Mouse (Mus musculus) CH12.LX (cell line): ENCODE measurements around the gene Zmynd11. TPM values are rescaled to one million over a fixed set of nuclear protein-coding genes. Genes with fewer than 3 reads are reported as not detected.

Source experiments
- DNase-seq: peaks from one replicate; pipeline ENCODE4 v3.0.0-alpha.2; 2013; ENCODE audit errors: extremely low read depth
- H3K27ac ChIP-seq: 2 replicates; pipeline ENCODE4 v1.5.1; 2012; ENCODE audit warnings: low read depth, mild to moderate bottlenecking, control low read depth, moderate library complexity; ENCODE audit not compliant: insufficient read depth
- H3K27me3 ChIP-seq: replicated peaks from 2 replicates; pipeline ENCODE3; 2012; ENCODE audit warnings: inconsistent platforms
- H3K36me3 ChIP-seq, 2 experiments: replicated peaks in 1 of 2; 2 replicates each; pipeline versions ENCODE3 to v1.6.1; 2012; ENCODE audit warnings: inconsistent platforms in 1 of 2, low read length in 1 of 2, mild to moderate bottlenecking in 1 of 2, mixed read lengths in 1 of 2, moderate library complexity in 1 of 2; ENCODE audit not compliant: control insufficient read depth in 1 of 2, insufficient read depth in 1 of 2
- H3K4me1 ChIP-seq, 2 experiments: 2 replicates each; pipeline ENCODE4 v1.6.1; 2012; ENCODE audit warnings: inconsistent platforms in 1 of 2, moderate library complexity in 1 of 2; ENCODE audit not compliant: insufficient read depth in 2 of 2, control insufficient read depth in 1 of 2
- H3K4me2 ChIP-seq: 2 replicates; pipeline ENCODE4 v1.6.1; 2012; ENCODE audit warnings: low read depth, mild to moderate bottlenecking, control low read depth; ENCODE audit not compliant: poor library complexity, insufficient read depth, severe bottlenecking
- H3K4me3 ChIP-seq, 3 experiments: fragments of 150-350 bp in 1 of 3; sonication (generic) in 1 of 3; replicated peaks in 1 of 3; 2 replicates each; pipeline versions ENCODE3 to v1.5.1; 2011 to 2012; ENCODE audit warnings: low read depth in 2 of 3, low read length in 2 of 3, mild to moderate bottlenecking in 2 of 3, moderate library complexity in 2 of 3, control low read depth in 1 of 3, improper control_type of control experiment in 1 of 3, inconsistent platforms in 1 of 3, mixed read lengths in 1 of 3; ENCODE audit not compliant: poor library complexity in 1 of 3
- H3K79me2 ChIP-seq: replicated peaks from 2 replicates; pipeline ENCODE4 v1.6.1; 2012; ENCODE audit warnings: mild to moderate bottlenecking, moderate library complexity; ENCODE audit not compliant: control insufficient read depth, poor library complexity, insufficient read depth, severe bottlenecking; ENCODE audit errors: extremely low read depth
- H3K9ac ChIP-seq: 2 replicates; pipeline ENCODE4 v1.6.1; 2012; ENCODE audit warnings: low read depth, mild to moderate bottlenecking, control low read depth, moderate library complexity; ENCODE audit not compliant: insufficient read depth
- H3K9me3 ChIP-seq: replicated peaks from 2 replicates; pipeline ENCODE3; 2012; ENCODE audit warnings: low read length, inconsistent platforms, mixed read lengths
- CHD2 ChIP-seq: IDR thresholded peaks from 2 replicates; pipeline ENCODE4 v1.6.1; 2011; ENCODE audit warnings: low read length, improper control_type of control experiment
- CTCF ChIP-seq, 2 experiments: IDR thresholded peaks in 1 of 2; conservative IDR thresholded peaks in 1 of 2; 2 replicates each; pipeline ENCODE4 v1.5.1; 2011 to 2012; ENCODE audit warnings: low read depth in 2 of 2, low read length in 2 of 2, improper control_type of control experiment in 1 of 2, inconsistent platforms in 1 of 2, mild to moderate bottlenecking in 1 of 2, moderate library complexity in 1 of 2
- E2F4 ChIP-seq: IDR thresholded peaks from 2 replicates; pipeline ENCODE4 v1.6.1; 2011; ENCODE audit warnings: low read depth, low read length, improper control_type of control experiment; ENCODE audit not compliant: insufficient replicate concordance
- JUN ChIP-seq: IDR thresholded peaks from 2 replicates; pipeline ENCODE4 v1.6.1; 2011; ENCODE audit warnings: low read depth, mild to moderate bottlenecking, low read length, improper control_type of control experiment, moderate library complexity; ENCODE audit not compliant: insufficient read depth
- KAT2A ChIP-seq: IDR thresholded peaks from 2 replicates; pipeline ENCODE4 v1.6.1; 2012; ENCODE audit warnings: low read length, improper control_type of control experiment, inconsistent platforms; ENCODE audit not compliant: insufficient replicate concordance
- POLR2A ChIP-seq: IDR thresholded peaks from 2 replicates; pipeline ENCODE4 v1.6.1; 2011; ENCODE audit warnings: low read depth, mild to moderate bottlenecking, improper control_type of control experiment, low read length
- POLR2AphosphoS2 ChIP-seq: IDR thresholded peaks from 2 replicates; pipeline ENCODE4 v1.6.1; 2011; ENCODE audit warnings: low read depth, low read length, improper control_type of control experiment
- TBP ChIP-seq: conservative IDR thresholded peaks from 2 replicates; pipeline ENCODE4 v1.6.1; 2011; ENCODE audit warnings: low read depth, low read length, improper control_type of control experiment
- TCF12 ChIP-seq: IDR thresholded peaks from 2 replicates; pipeline ENCODE4 v1.6.1; 2014; ENCODE audit warnings: low read depth, mild to moderate bottlenecking, inconsistent platforms, low read length, improper control_type of control experiment
- UBTF ChIP-seq: IDR thresholded peaks from 2 replicates; pipeline ENCODE4 v1.6.1; 2012; ENCODE audit warnings: low read depth, mild to moderate bottlenecking, inconsistent platforms, low read length, improper control_type of control experiment, moderate library complexity
- USF1 ChIP-seq: IDR thresholded peaks from 2 replicates; pipeline ENCODE4 v1.6.1; 2014; ENCODE audit warnings: low read depth, mild to moderate bottlenecking, inconsistent platforms, low read length, improper control_type of control experiment
- ZMIZ1 ChIP-seq: IDR thresholded peaks from 2 replicates; pipeline ENCODE4 v1.6.1; 2012; ENCODE audit warnings: low read depth, mild to moderate bottlenecking, inconsistent platforms, low read length, improper control_type of control experiment
- dilution Hi-C: fragments of 300-500 bp; cut with MboI; formaldehyde crosslinking; loops from 2 replicates; pipeline ENCODE4 v1.14.3; 2020; ENCODE audit warnings: low sequenced_read_pairs; ENCODE audit not compliant: extremely low pct_unique_long_range_greater_than_20kb, extremely low pct_ligation_motif_present
- in situ Hi-C: fragments of 300-500 bp; cut with MboI; formaldehyde crosslinking; loops from 3 replicates; pipeline ENCODE4 v1.14.3; 2019; ENCODE audit warnings: low sequenced_read_pairs, low pct_ligation_motif_present, low pct_unique_long_range_greater_than_20kb, mixed read lengths
- polyA plus RNA-seq: library from polyadenylated mRNA; unstranded; fragments of >175 nt; gene quantifications from 2 replicates; pipeline ENCODE4 v1.2.1, GENCODE M21; 2012; ENCODE audit warnings: low read depth; ENCODE audit not compliant: insufficient read length
- total RNA-seq, 2 experiments: library from RNA; depleted of rRNA; stranded (reverse); fragments of 300-350 nt in 1 of 2; fragments of >200 nt in 1 of 2; gene quantifications; 2 replicates each; pipeline ENCODE4 v1.2.3; 2012 to 2014

Zmynd11 gene
- total and polyA plus RNA-seq, 3 experiments: 18.1 to 32.2 (median 20.4) TPM

GRCm38 (mm10) chr13:9650580-9650979 lies 114.5 kb downstream of the Zmynd11 start:
- Histone ChIP-seq H3K9me3 (no peaks in the 10 kb centered on the region), H3K4me3 (no peak overlapping the region), H3K79me2 (no peaks in the 10 kb centered on the region)
- in situ Hi-C loops: no loop called here
- TF ChIP-seq KAT2A (no peak), USF1 (no peak)
- TF ChIP-seq, all 38 proteins: peak for 0
- H3K36me3 ChIP-seq: no peaks in the 10 kb centered on the region
- H3K27me3 ChIP-seq: no peaks in the 10 kb centered on the region
- DNase-seq: no peak
- H3K4me1 ChIP-seq: no peaks in the 10 kb centered on the region
- dilution Hi-C loops: no loop called here
- no peak overlapping the region for H3K27ac ChIP-seq
- H3K9ac ChIP-seq: no peak overlapping the region
- H3K4me2 ChIP-seq: no peak overlapping the region

- dilution Hi-C loops: no loop called here
- Histone ChIP-seq H3K27ac (no peak overlapping the region), H3K79me2 (no peaks in the 10 kb centered on the region), H3K36me3 (no peaks in the 10 kb centered on the region), H3K9me3 (no peaks in the 10 kb centered on the region), H3K4me3 (no peak overlapping the region), H3K4me1 (no peaks in the 10 kb centered on the region), H3K27me3 (no peaks in the 10 kb centered on the region), H3K4me2 (no peak overlapping the region), H3K9ac (no peak overlapping the region)
- in situ Hi-C loops: no loop called here
- DNase-seq: no peak
- TF ChIP-seq TCF12 (no peak), POLR2A (no peak), TBP (no peak)
These were observed 115.2 kb downstream of the Zmynd11 start for GRCm38 (mm10) chr13:9649894-9650293.

- no peaks in the 10 kb centered on the region for H3K4me1 ChIP-seq
- H3K4me2 ChIP-seq: no peak overlapping the region
- H3K27ac ChIP-seq: no peak overlapping the region
- H3K27me3 ChIP-seq: no peaks in the 10 kb centered on the region
- in situ Hi-C loops: no loop called here
- H3K79me2 ChIP-seq: no peaks in the 10 kb centered on the region
- no peak overlapping the region for H3K4me3 ChIP-seq
- dilution Hi-C loops: no loop called here
- H3K36me3 ChIP-seq: no peaks in the 10 kb centered on the region
- DNase-seq: no peak
- TF ChIP-seq JUN: no peak
- TF ChIP-seq CHD2: no peak
- TF ChIP-seq E2F4: no peak
- TF ChIP-seq ZMIZ1: no peak
- no peak for TF ChIP-seq UBTF
- no peak for TF ChIP-seq CTCF (conservative IDR thresholded peaks at IDR 0.05 in 1 of 2, IDR thresholded peaks at IDR 0.05 in 1 of 2; ENCODE audit: low read depth in 2 of 2, low read length in 2 of 2)
- no peak for TF ChIP-seq POLR2AphosphoS2
- no peaks in the 10 kb centered on the region for H3K9me3 ChIP-seq
- H3K9ac ChIP-seq: no peak overlapping the region
These were observed 116.4 kb downstream of the Zmynd11 start for GRCm38 (mm10) chr13:9648716-9649115.
